ENCODE assay signal across 9 mouse cellular contexts in genomic region chr6:54591778-54592177, GRCm38 (mm10). TPM values are rescaled to one million over a fixed set of nuclear protein-coding genes. Genes with fewer than 3 reads are reported as not detected.
DNase-seq lines count a peak whose midpoint lies in the region; ATAC-seq lines count a peak whose summit lies in the region.
"Had no signal": no experiment of that assay in that cellular context is flagged by ENCODE, and none has a peak within 500 bp of the region (broad histone marks: within the 10 kb centered on the region; RNA-seq: fewer than 3 reads in every experiment).

No protein-coding gene starts in this region.

- H3K36me3 ChIP-seq in kidney, embryonic 16.5 days (ENCODE audit: insufficient read depth, low read length), result no peaks in the 10 kb centered on the region
- H3K36me3 ChIP-seq in stomach, embryonic 15.5 days, result no peaks in the 10 kb centered on the region

- H3K27me3 ChIP-seq in kidney, embryonic 16.5 days (ENCODE audit: insufficient read depth, low read length), result no peaks in the 10 kb centered on the region
- no peaks in the 10 kb centered on the region for H3K27me3 ChIP-seq in stomach, embryonic 15.5 days (replicated peaks)

- H3K9ac ChIP-seq in kidney, embryonic 16.5 days (replicated peaks; ENCODE audit: low read length), result 0 out of 2 replicates have a peak overlapping the region, but pooled peaks have one; percentile 39
- 0 out of 2 replicates have a peak overlapping the region, but pooled peaks have one; percentile 4 for H3K9ac ChIP-seq in stomach, embryonic 15.5 days

- H3K4me1 ChIP-seq in kidney, embryonic 16.5 days (ENCODE audit: insufficient read depth, low read length), result peaks cover 26% of the 10 kb centered on the region
- peaks cover 3% of the 10 kb centered on the region; the same call in 1 of the 2 replicates for H3K4me1 ChIP-seq in stomach, embryonic 15.5 days

- H3K4me2 ChIP-seq in kidney, embryonic 16.5 days (replicated peaks; ENCODE audit: low read depth, low read length), result peak overlapping the region; percentile 49
- peak overlapping the region; percentile 49 for H3K4me2 ChIP-seq in stomach, embryonic 15.5 days

- no peak for DNase-seq in kidney, adult 11 months
- DNase-seq in heart, postnatal 25 days (ENCODE audit: low spot score), result peak; percentile 8
- peak; percentile 32 to 69 for DNase-seq in lung, adult 18-20 months
- no peak for DNase-seq in embryo, embryonic 10 days (ENCODE audit: low spot score)
- no peak for DNase-seq in spleen, adult 18-20 months
- no peak for DNase-seq in thymus, adult 18-20 months
- DNase-seq: kidney, postnatal 14 days had no signal

- H3K4me3 ChIP-seq in kidney, embryonic 16.5 days (ENCODE audit: low read length), result peak overlapping the region; percentile 33
- H3K4me3 ChIP-seq in stomach, embryonic 15.5 days (replicated peaks), result peak overlapping the region; percentile 35

- WGBS in kidney, embryonic 16.5 days, result 34% methylated on average over 6 of the region's 6 CpGs
- WGBS in stomach, embryonic 15.5 days, result 30% methylated on average over 6 of the region's 6 CpGs

- no peak for ATAC-seq in kidney, embryonic 16.5 days (ENCODE audit: low FRiP score, low TSS enrichment)
- no peak for ATAC-seq in stomach, embryonic 15.5 days (ENCODE audit: insufficient read depth, low FRiP score, low read depth)

- H3K9me3 ChIP-seq in kidney, embryonic 16.5 days (ENCODE audit: low read length), result no peaks in the 10 kb centered on the region
- H3K9me3 ChIP-seq in stomach, embryonic 15.5 days, result no peaks in the 10 kb centered on the region

- no peak overlapping the region for H3K27ac ChIP-seq in kidney, embryonic 16.5 days (ENCODE audit: low read length)
- no peak overlapping the region for H3K27ac ChIP-seq in stomach, embryonic 15.5 days

- intact Hi-C loops in heart, postnatal 25 days (cut with DNase I), result loop anchor here (10.0 kb wide), 1 partner anchor 383 kb away; the partner anchor contains the start of gene Nod1

RNA-seq across cellular contexts. Expression of gene Plekha8, which starts 3.1 kb away (rescaled TPM):
- polyA plus RNA-seq in kidney, embryonic 16.5 days (2015; fragmentation: Nextera tagmentation; extraction: Ambion mirVana), result 10.4 and 10.7 TPM in 2 replicates
- 10 to 100 TPM; 10.6 TPM for total RNA-seq in heart, postnatal 25 days (2021)
- 5.8 and 6.2 TPM in 2 replicates for polyA plus RNA-seq in stomach, embryonic 15.5 days (2015; fragmentation: Nextera tagmentation; extraction: Ambion mirVana)

RNA-seq across cellular contexts. Expression of gene Fkbp14, which starts 5.3 kb away (rescaled TPM):
- 30.3 and 30.9 TPM in 2 replicates for polyA plus RNA-seq in kidney, embryonic 16.5 days (2015; fragmentation: Nextera tagmentation; extraction: Ambion mirVana)
- 10 to 100 TPM in 1 of 2 experiments, 1 to 10 TPM in 1; 8.2 to 10.4 TPM for total RNA-seq in heart, postnatal 25 days (2021)
- 28.0 and 28.8 TPM in 2 replicates for polyA plus RNA-seq in stomach, embryonic 15.5 days (2015; fragmentation: Nextera tagmentation; extraction: Ambion mirVana)

RNA-seq across cellular contexts. Expression of gene Scrn1, which starts 25.5 kb away (rescaled TPM):
- 7.7 and 8.8 TPM in 2 replicates for polyA plus RNA-seq in kidney, embryonic 16.5 days (2015; fragmentation: Nextera tagmentation; extraction: Ambion mirVana)
- 10 to 100 TPM in 1 of 2 experiments, 1 to 10 TPM in 1; 9.2 to 12.0 TPM for total RNA-seq in heart, postnatal 25 days (2021)
- 8.5 and 9.1 TPM in 2 replicates for polyA plus RNA-seq in stomach, embryonic 15.5 days (2015; fragmentation: Nextera tagmentation; extraction: Ambion mirVana)

Comparison
In these comparisons a context has a peak if more than half of its experiments do, and no peak if none do; other contexts are left out.
1. DNase-seq: peak in heart, postnatal 25 days (single experiment) and lung, adult 18-20 months (2 of 2); none in kidney, adult 11 months (single experiment), embryo, embryonic 10 days (single experiment), spleen, adult 18-20 months (0 of 2) and thymus, adult 18-20 months (0 of 2).